Mouse (Mus musculus) ES-Bruce4 (cell line): ENCODE data around the gene Erg. TPM values are rescaled to one million over a fixed set of nuclear protein-coding genes. Genes with fewer than 3 reads are reported as not detected.

Experiments
- H3K27ac ChIP-seq: 2 replicates; pipeline ENCODE4 v1.5.1; 2012; ENCODE audit warnings: low read length, inconsistent platforms; ENCODE audit not compliant: insufficient read depth
- H3K27me3 ChIP-seq: 2 replicates; pipeline ENCODE4 v1.6.1; 2012; ENCODE audit warnings: mild to moderate bottlenecking, low read length, inconsistent platforms; ENCODE audit not compliant: control insufficient read depth, poor library complexity, insufficient read depth, severe bottlenecking
- H3K36me3 ChIP-seq: 2 replicates; pipeline ENCODE4 v1.6.1; 2012; ENCODE audit warnings: inconsistent platforms, mild to moderate bottlenecking, low read length, moderate library complexity; ENCODE audit not compliant: control insufficient read depth, poor library complexity, insufficient read depth, severe bottlenecking
- H3K4me1 ChIP-seq: one replicate; pipeline ENCODE4 v1.8.1; 2011; ENCODE audit warnings: low read length; ENCODE audit not compliant: control insufficient read depth, insufficient read depth
- H3K4me3 ChIP-seq: 2 replicates; pipeline ENCODE4 v1.5.1; 2011; ENCODE audit warnings: low read depth, mild to moderate bottlenecking, low read length
- H3K9ac ChIP-seq: 2 replicates; pipeline ENCODE4 v1.6.1; 2012; ENCODE audit warnings: low read depth, mild to moderate bottlenecking, inconsistent platforms; ENCODE audit not compliant: poor library complexity, severe bottlenecking
- H3K9me3 ChIP-seq: replicated peaks from 2 replicates; pipeline ENCODE4 v1.6.1; 2012; ENCODE audit warnings: mild to moderate bottlenecking, low read length, inconsistent platforms; ENCODE audit not compliant: control insufficient read depth, poor library complexity, insufficient read depth, severe bottlenecking
- CTCF ChIP-seq: IDR thresholded peaks from one replicate; pipeline ENCODE4 v1.8.1; 2011; ENCODE audit warnings: low read depth, low read length
- EP300 ChIP-seq: IDR thresholded peaks from 2 replicates; pipeline ENCODE4 v1.6.1; 2011; ENCODE audit warnings: low read depth, low read length; ENCODE audit not compliant: insufficient read depth
- POLR2A ChIP-seq: IDR thresholded peaks from one replicate; pipeline ENCODE4 v1.8.1; 2011; ENCODE audit warnings: low read length; ENCODE audit not compliant: insufficient read depth
- polyA plus RNA-seq: library from polyadenylated mRNA; stranded (reverse); fragments of >200 nt; gene quantifications from 2 replicates; pipeline ENCODE4 v1.2.4, GENCODE M21; 2011; ENCODE audit warnings: low read depth; ENCODE audit not compliant: missing spikeins, insufficient read depth, insufficient read length

Gene Erg
- polyA plus RNA-seq, 1 experiment: 0.28 TPM

DNA sequence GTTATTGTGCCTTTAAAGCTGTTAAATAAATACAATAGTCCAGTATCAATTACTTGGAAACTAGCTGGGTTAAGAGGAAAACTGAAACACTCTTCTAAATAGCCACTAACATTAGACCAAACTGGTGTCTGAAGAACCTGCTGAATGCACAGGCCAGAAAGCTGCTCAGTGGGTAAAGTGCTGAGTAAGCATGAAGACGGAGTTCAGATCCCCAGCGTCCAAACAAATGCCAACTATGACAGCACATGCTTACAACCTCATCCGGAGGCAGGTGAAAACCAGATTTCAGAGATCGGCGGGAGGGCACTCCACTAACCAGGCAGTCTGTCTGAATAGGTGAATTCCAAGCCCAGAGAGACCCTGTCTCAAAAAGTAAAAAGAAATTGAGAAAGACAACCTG is 41.6 kb downstream of the Erg start:
- H3K4me1 ChIP-seq: no peaks in the 10 kb centered on the region
- no peak overlapping the region for H3K4me3 ChIP-seq
- no peak overlapping the region for H3K9ac ChIP-seq
- no peak overlapping the region for H3K27ac ChIP-seq
- no peak for TF ChIP-seq POLR2A
- no peak for TF ChIP-seq CTCF
- no peak for TF ChIP-seq EP300
- no peaks in the 10 kb centered on the region for H3K36me3 ChIP-seq
- H3K27me3 ChIP-seq: no peaks in the 10 kb centered on the region
- H3K9me3 ChIP-seq: no peaks in the 10 kb centered on the region

GRCm38 (mm10) chr16:95543471-95543870 is 42.9 kb downstream of the Erg start:
- no peaks in the 10 kb centered on the region for H3K27me3 ChIP-seq
- H3K9me3 ChIP-seq: no peaks in the 10 kb centered on the region
- TF ChIP-seq CTCF: no peak
- peak; percentile 49; the same call in 1 of the 2 replicates for TF ChIP-seq EP300
- H3K9ac ChIP-seq: no peak overlapping the region
- H3K4me1 ChIP-seq: no peaks in the 10 kb centered on the region
- H3K36me3 ChIP-seq: no peaks in the 10 kb centered on the region
- no peak overlapping the region for H3K27ac ChIP-seq
- H3K4me3 ChIP-seq: no peak overlapping the region

DNA sequence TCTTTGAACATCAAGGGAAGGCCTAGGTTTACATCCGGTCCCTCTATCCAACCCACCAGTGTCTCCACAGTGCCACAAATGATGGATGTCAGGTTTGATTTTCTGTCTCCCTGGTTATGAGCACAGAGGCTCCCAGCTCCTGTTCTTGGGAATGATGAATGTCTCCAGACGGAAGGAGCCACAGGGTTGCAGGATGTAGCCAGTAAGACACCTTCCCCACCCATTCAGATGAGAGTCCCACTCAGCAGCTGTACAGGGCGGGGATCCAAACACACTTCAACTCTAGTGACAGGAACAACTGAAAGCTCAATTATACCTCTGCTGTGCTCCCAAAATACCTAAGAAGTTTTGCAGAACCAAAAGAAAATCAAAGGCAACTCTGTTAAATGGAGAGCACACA is 51.2 kb downstream of the Erg start:
- H3K4me1 ChIP-seq: no peaks in the 10 kb centered on the region
- no peak overlapping the region for H3K9ac ChIP-seq
- H3K4me3 ChIP-seq: no peak overlapping the region
- no peak overlapping the region for H3K27ac ChIP-seq
- H3K9me3 ChIP-seq: no peaks in the 10 kb centered on the region
- no peaks in the 10 kb centered on the region for H3K27me3 ChIP-seq
- no peaks in the 10 kb centered on the region for H3K36me3 ChIP-seq
- no peak for TF ChIP-seq CTCF
- no peak for TF ChIP-seq POLR2A
- TF ChIP-seq EP300: no peak

GRCm38 (mm10) chr16:95532387-95533077 is 53.9 kb downstream of the Erg start:
- Histone ChIP-seq H3K27ac (no peak overlapping the region), H3K4me1 (no peaks in the 10 kb centered on the region), H3K9me3 (no peaks in the 10 kb centered on the region), H3K9ac (no peak overlapping the region), H3K27me3 (no peaks in the 10 kb centered on the region), H3K36me3 (no peaks in the 10 kb centered on the region), H3K4me3 (no peak overlapping the region)
- TF ChIP-seq EP300 (no peak), POLR2A (no peak), CTCF (no peak)

DNA sequence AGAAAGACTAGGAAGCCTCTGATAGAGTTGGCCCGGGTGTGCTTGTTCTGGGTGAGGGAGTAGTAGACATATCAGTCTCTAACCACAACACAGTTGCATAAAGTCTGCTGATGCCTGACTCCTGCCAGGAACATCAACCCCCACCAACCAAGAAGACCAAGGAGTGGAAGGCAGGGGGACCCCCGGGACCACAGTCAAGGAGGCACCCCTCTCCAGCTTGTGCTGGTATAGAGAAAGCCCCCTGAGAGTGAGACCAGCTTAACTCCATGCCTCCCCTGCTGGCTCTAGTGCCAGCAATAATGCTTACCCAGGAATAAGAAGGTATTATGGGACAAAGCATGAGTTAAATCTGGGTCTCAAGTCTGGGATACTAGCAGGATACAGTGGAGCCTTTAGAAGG is 58.8 kb downstream of the Erg start:
- no peak overlapping the region for H3K27ac ChIP-seq
- no peaks in the 10 kb centered on the region for H3K4me1 ChIP-seq
- H3K9me3 ChIP-seq: no peaks in the 10 kb centered on the region
- TF ChIP-seq CTCF: no peak
- no peak for TF ChIP-seq EP300
- TF ChIP-seq POLR2A: no peak
- H3K27me3 ChIP-seq: no peaks in the 10 kb centered on the region
- H3K36me3 ChIP-seq: no peaks in the 10 kb centered on the region
- H3K4me3 ChIP-seq: no peak overlapping the region
- no peak overlapping the region for H3K9ac ChIP-seq

- Histone ChIP-seq H3K4me3 (no peak overlapping the region), H3K36me3 (no peaks in the 10 kb centered on the region), H3K27me3 (no peaks in the 10 kb centered on the region), H3K27ac (no peak overlapping the region), H3K9me3 (no peaks in the 10 kb centered on the region), H3K9ac (no peak overlapping the region), H3K4me1 (no peaks in the 10 kb centered on the region)
- TF ChIP-seq POLR2A (no peak), EP300 (no peak), CTCF (no peak)
Observed at GRCm38 (mm10) chr16:95519520-95519919, 66.9 kb downstream of the Erg start.
